Mouse (Mus musculus): ENCODE data around the gene Smim12. TPM values are rescaled to one million over a fixed set of nuclear protein-coding genes. Genes with fewer than 3 reads are reported as not detected.

The Smim12 gene
- 42.2 and 53.0 TPM in 2 replicates for polyA plus RNA-seq (2015; fragmentation: Nextera tagmentation; extraction: Ambion mirVana)

DNA sequence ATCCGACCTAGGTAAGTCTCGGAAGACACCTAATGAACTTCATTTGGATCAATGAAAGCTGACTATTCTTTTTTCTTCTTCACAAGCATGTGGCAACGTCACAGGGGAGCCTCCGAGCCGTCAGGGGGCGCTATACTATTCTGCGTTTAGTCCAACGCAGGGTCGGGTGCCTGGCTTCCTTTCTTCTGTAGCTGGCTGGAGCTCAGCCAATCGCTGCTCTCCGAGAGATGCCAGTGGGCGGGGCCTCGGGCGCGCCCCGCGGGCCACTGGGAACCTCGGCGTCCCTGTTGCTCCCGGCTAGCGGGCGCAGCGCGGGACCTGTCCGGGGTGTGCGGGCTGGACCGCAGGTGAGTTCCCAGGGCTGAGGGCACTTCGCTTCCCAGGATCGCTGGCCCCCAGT is at the start of gene Smim12:
Gene Smim12 (plus strand): TSS at position 233 of the 400 bp plus-strand sequence.
- Histone ChIP-seq H3K27me3 (0 out of 2 replicates have a peak, but pooled peaks cover 2% of the 10 kb centered on the region), H3K36me3 (peaks cover 19% of the 10 kb centered on the region), H3K4me3 (peak within 1 kb of the TSS; percentile 97), H3K27ac (peak within 1 kb of the TSS; percentile 33; the same call in 1 of the 2 replicates), H3K4me1 (peaks cover 14% of the 10 kb centered on the region), H3K9ac (peak within 1 kb of the TSS; percentile 99), H3K4me2 (peak within 1 kb of the TSS; percentile 88), H3K9me3 (no peaks in the 10 kb centered on the region)
- peak; percentile 84 for ATAC-seq (ENCODE audit: insufficient number of reproducible peaks, insufficient read depth, low FRiP score, low TSS enrichment, low read depth)
- WGBS: under 1% methylated on average over 29 of the region's 29 CpGs

DNA sequence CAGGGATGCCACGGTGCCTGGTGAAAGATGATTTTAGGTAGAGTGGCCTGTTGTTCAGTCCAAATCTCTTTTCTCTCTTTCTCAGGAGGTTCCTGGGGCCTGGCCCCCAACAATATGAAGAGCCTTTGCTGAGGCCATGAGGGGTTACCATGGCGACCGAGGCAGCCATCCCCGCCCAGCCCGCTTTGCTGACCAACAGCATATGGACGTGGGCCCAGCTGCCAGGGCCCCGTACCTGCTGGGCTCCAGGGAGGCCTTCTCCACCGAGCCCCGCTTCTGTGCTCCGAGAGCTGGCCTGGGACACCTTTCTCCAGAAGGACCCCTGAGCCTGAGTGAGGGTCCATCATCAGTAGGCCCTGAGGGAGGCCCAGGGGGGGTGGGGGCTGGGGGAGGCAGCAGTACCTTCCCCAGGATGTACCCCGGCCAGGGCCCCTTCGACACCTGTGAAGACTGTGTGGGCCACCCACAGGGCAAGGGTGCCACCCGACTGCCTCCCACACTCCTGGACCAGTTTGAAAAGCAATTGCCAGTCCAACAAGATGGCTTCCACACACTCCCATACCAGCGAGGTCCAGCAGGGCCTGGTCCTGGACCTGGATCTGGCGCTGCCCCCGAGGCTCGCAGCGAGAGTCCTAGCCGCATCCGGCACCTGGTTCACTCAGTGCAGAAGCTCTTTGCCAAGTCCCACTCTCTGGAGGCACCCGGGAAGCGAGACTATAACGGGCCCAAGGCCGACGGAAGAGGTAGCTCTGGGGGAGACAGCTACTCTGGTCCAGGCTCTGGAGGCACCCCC is 48.9 kb upstream of the Smim12 start:
- Histone ChIP-seq H3K36me3 (no peaks in the 10 kb centered on the region), H3K4me2 (no peak overlapping the region), H3K4me1 (peaks cover 6% of the 10 kb centered on the region; the same call in 1 of the 2 replicates), H3K4me3 (no peak overlapping the region), H3K9ac (no peak overlapping the region), H3K27ac (no peak overlapping the region), H3K9me3 (no peaks in the 10 kb centered on the region), H3K27me3 (peaks cover 8% of the 10 kb centered on the region; the same call in 1 of the 2 replicates)
- 89% methylated on average over 25 of the region's 25 CpGs for WGBS
- ATAC-seq (ENCODE audit: insufficient number of reproducible peaks, insufficient read depth, low FRiP score, low TSS enrichment, low read depth): no peak

DNA sequence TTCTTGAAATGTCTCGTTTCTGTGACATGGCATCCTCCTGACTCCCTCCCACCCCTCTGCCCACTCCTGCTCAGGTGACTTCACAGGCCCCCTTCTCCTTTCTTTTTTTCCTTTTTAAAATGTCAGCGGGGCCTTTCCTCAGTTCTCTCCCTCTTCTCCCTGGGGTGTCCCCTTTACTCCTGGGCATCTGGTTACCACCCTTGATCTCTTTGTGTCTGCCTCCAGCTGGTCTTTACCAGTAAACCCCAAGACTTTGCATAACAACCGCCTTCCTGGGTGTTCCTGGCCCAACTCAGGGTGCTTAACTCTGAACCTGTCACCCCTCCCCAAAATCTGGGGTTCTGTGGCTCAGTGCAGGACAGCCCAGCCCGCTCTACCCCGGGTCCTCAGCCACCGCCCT is 45.0 kb upstream of the Smim12 start:
- Histone ChIP-seq H3K4me1 (peaks cover 13% of the 10 kb centered on the region), H3K27me3 (peaks cover 8% of the 10 kb centered on the region; the same call in 1 of the 2 replicates), H3K27ac (no peak overlapping the region), H3K4me2 (no peak overlapping the region), H3K9me3 (no peaks in the 10 kb centered on the region), H3K9ac (no peak overlapping the region), H3K4me3 (no peak overlapping the region), H3K36me3 (no peaks in the 10 kb centered on the region)
- no peak for ATAC-seq (ENCODE audit: insufficient number of reproducible peaks, insufficient read depth, low FRiP score, low TSS enrichment, low read depth)
- WGBS: 25% methylated on average over 6 of the region's 6 CpGs

- WGBS: 59% methylated on average over 12 of the region's 12 CpGs
- Histone ChIP-seq H3K27ac (no peak overlapping the region), H3K9me3 (no peaks in the 10 kb centered on the region), H3K4me2 (no peak overlapping the region), H3K27me3 (peaks cover 8% of the 10 kb centered on the region; the same call in 1 of the 2 replicates), H3K4me3 (no peak overlapping the region), H3K9ac (no peak overlapping the region), H3K4me1 (peaks cover 9% of the 10 kb centered on the region), H3K36me3 (no peaks in the 10 kb centered on the region)
- ATAC-seq (ENCODE audit: insufficient number of reproducible peaks, insufficient read depth, low FRiP score, low TSS enrichment, low read depth): no peak
Measured at GRCm38 (mm10) chr4:127199406-127199805, 44.2 kb upstream of the Smim12 start.

DNA sequence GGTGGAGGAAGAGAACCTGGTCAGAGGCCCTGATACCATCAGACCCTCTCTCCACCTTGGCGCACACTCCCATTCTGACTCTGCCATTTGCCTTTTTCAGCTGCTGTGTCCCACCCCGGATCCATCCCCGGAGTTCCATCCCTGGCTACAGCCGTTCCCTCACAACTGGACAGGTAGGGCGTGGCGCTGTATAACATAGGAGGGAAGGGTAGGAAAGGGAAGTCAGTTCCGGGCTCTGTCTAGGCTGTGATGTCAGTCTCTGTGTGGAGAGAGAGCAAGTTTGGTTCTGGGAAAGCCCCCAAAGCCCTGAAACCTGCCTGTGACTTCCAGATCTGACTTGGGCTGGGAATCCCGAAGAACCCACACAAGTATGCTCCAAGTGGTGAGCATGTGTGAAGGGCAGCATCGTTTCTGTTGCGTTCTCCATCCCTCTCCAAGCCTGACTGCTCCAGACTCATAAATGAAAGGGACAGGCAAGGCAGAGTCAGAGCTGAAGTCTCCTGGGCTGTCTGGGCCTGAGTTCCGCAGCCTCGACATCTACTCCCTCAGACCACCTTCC is 43.3 kb upstream of the Smim12 start:
- Histone ChIP-seq H3K27me3 (peaks cover 8% of the 10 kb centered on the region; the same call in 1 of the 2 replicates), H3K27ac (no peak overlapping the region), H3K4me3 (no peak overlapping the region), H3K4me2 (no peak overlapping the region), H3K4me1 (peaks cover 9% of the 10 kb centered on the region), H3K9ac (no peak overlapping the region), H3K9me3 (no peaks in the 10 kb centered on the region), H3K36me3 (no peaks in the 10 kb centered on the region)
- 87% methylated on average over 12 of the region's 12 CpGs for WGBS
- no peak for ATAC-seq (ENCODE audit: insufficient number of reproducible peaks, insufficient read depth, low FRiP score, low TSS enrichment, low read depth)

DNA sequence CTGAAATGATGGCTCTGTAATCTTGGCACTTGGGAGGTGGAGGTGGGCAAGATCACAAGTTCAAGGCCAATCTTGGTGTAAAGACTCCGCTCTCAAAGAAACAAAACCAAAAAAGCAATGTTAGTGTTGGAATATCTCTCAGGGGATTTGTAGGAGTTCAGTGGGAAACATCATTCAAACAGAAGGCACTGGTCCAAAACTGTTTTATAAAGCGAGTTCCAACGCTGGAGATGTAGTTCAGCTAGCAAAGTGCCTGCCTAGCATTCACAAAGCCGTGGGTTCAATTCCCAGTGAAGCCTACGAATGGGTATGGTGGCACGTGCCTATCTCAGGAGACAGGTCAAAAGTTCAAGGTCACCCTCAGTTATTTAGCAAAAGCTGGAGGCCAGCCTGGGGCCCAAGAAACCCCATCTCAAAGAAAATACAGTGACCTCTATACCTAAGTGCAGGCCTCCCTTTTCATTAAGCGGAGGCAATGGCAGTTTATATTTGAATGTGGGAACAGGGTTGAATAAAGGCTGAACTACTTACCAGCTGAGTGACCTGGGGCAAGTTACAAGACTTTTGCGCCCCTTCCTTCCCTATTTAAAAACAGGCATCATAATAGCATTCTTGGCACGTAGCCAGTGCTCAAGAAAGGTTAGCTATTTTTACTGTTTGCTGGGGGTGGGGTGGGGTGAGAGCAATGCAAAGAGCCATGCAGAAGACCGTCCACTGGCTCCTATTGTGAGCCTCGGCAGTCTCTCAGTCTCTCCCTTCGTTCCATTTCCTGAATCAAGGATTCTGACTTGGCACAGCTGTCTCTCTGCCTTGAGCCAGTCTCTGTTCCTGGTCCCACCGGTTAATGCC is 42.6 kb upstream of the Smim12 start:
- peaks cover 8% of the 10 kb centered on the region; the same call in 1 of the 2 replicates for H3K27me3 ChIP-seq
- H3K9ac ChIP-seq: no peak overlapping the region
- no peaks in the 10 kb centered on the region for H3K9me3 ChIP-seq
- WGBS: 68% methylated on average over 13 of the region's 13 CpGs
- H3K4me1 ChIP-seq: peaks cover 9% of the 10 kb centered on the region
- H3K4me2 ChIP-seq: no peak overlapping the region
- H3K4me3 ChIP-seq: no peak overlapping the region
- no peak overlapping the region for H3K27ac ChIP-seq
- no peak for ATAC-seq (ENCODE audit: insufficient number of reproducible peaks, insufficient read depth, low FRiP score, low TSS enrichment, low read depth)
- H3K36me3 ChIP-seq: no peaks in the 10 kb centered on the region

DNA sequence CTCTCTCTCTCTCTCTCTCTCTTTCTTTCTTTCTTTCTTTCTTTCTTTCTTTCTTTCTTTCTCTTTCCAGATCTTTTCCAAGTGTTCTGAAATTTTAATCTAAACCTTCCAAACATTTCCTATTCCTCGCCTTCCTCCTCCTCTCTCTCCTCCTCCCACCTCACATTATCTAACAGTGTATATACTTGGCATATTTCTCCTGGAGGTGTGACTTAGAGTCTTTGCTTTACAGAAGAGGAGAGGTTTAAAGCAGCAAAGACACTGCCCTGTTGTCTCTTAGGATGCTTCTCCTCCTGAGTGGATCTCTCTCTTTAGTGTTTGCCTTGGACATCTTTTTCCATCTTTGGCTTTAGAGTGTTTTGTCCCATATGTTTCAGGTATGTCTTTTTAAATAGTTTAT is 40.5 kb upstream of the Smim12 start:
- no peak for ATAC-seq (ENCODE audit: insufficient number of reproducible peaks, insufficient read depth, low FRiP score, low TSS enrichment, low read depth)
- Histone ChIP-seq H3K4me3 (no peak overlapping the region), H3K4me2 (no peak overlapping the region), H3K4me1 (peaks cover 9% of the 10 kb centered on the region), H3K36me3 (no peaks in the 10 kb centered on the region), H3K27ac (no peak overlapping the region), H3K27me3 (0 out of 2 replicates have a peak, but pooled peaks cover 3% of the 10 kb centered on the region), H3K9ac (no peak overlapping the region), H3K9me3 (no peaks in the 10 kb centered on the region)
- WGBS: 100% methylated on average over 1 of the region's 1 CpGs

DNA sequence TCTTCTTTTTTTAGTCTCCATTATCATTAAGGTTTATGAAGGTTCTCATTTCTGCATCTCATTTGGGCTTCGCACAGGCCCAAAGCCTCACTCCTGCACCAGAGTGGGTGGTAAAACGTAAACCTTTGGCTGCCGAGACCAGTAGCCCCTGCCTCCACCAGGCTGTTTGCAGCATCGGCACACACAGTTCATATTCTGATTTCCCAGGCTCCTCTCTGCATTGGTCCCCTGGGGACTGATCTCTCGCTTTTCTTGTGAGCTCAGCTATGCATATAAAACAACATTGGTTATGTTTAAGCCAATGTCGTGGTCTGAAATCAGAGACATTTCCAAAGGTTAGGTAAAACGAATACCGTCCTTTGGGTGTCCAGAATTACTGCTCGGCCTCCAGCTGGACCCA is 32.3 kb upstream of the Smim12 start:
- H3K4me3 ChIP-seq: no peak overlapping the region
- H3K27me3 ChIP-seq: peaks cover 33% of the 10 kb centered on the region
- no peak overlapping the region for H3K9ac ChIP-seq
- H3K4me1 ChIP-seq: no peaks in the 10 kb centered on the region
- no peak for ATAC-seq (ENCODE audit: insufficient number of reproducible peaks, insufficient read depth, low FRiP score, low TSS enrichment, low read depth)
- H3K27ac ChIP-seq: no peak overlapping the region
- no peaks in the 10 kb centered on the region for H3K9me3 ChIP-seq
- no peak overlapping the region for H3K4me2 ChIP-seq
- no peaks in the 10 kb centered on the region for H3K36me3 ChIP-seq
- 61% methylated on average over 9 of the region's 9 CpGs for WGBS

- ATAC-seq (ENCODE audit: insufficient number of reproducible peaks, insufficient read depth, low FRiP score, low TSS enrichment, low read depth): no peak
- H3K4me2 ChIP-seq: peak overlapping the region; percentile 32
- no peak overlapping the region for H3K9ac ChIP-seq
- 18% methylated on average over 27 of the region's 28 CpGs for WGBS
- no peak overlapping the region for H3K27ac ChIP-seq
- H3K27me3 ChIP-seq: peaks cover 48% of the 10 kb centered on the region
- H3K4me1 ChIP-seq: no peaks in the 10 kb centered on the region
- H3K9me3 ChIP-seq: no peaks in the 10 kb centered on the region
- H3K4me3 ChIP-seq: no peak overlapping the region
- no peaks in the 10 kb centered on the region for H3K36me3 ChIP-seq
Measured at GRCm38 (mm10) chr4:127214510-127214909, 29.1 kb upstream of the Smim12 start.

- H3K27me3 ChIP-seq: peaks cover 48% of the 10 kb centered on the region
- H3K4me1 ChIP-seq: no peaks in the 10 kb centered on the region
- ATAC-seq (ENCODE audit: insufficient number of reproducible peaks, insufficient read depth, low FRiP score, low TSS enrichment, low read depth): no peak
- no peak overlapping the region for H3K4me3 ChIP-seq
- 58% methylated on average over 11 of the region's 11 CpGs for WGBS
- H3K36me3 ChIP-seq: no peaks in the 10 kb centered on the region
- no peak overlapping the region for H3K27ac ChIP-seq
- H3K4me2 ChIP-seq: no peak overlapping the region
- no peak overlapping the region for H3K9ac ChIP-seq
- no peaks in the 10 kb centered on the region for H3K9me3 ChIP-seq
Measured at GRCm38 (mm10) chr4:127215103-127215502, 28.5 kb upstream of the Smim12 start.

GRCm38 (mm10) chr4:127215799-127216198 is 27.8 kb upstream of the Smim12 start:
- Histone ChIP-seq H3K36me3 (no peaks in the 10 kb centered on the region), H3K4me1 (no peaks in the 10 kb centered on the region), H3K9ac (no peak overlapping the region), H3K9me3 (no peaks in the 10 kb centered on the region), H3K27me3 (peaks cover 51% of the 10 kb centered on the region), H3K4me2 (no peak overlapping the region), H3K4me3 (no peak overlapping the region), H3K27ac (no peak overlapping the region)
- no peak for ATAC-seq (ENCODE audit: insufficient number of reproducible peaks, insufficient read depth, low FRiP score, low TSS enrichment, low read depth)
- 52% methylated on average over 8 of the region's 9 CpGs for WGBS
